Mouse (Mus musculus) MEL (cell line): ENCODE results near the gene Hadhb. TPM values are rescaled to one million over a fixed set of nuclear protein-coding genes. Genes with fewer than 3 reads are reported as not detected.

Experiments
- DNase-seq: peaks from one replicate; pipeline ENCODE4 v3.0.0; 2011; ENCODE audit warnings: low read depth, low spot score
- H3K27ac ChIP-seq: 2 replicates; pipeline ENCODE4 v1.5.1; 2012; ENCODE audit warnings: low read depth, mild to moderate bottlenecking, control low read depth, low read length, moderate library complexity; ENCODE audit not compliant: control insufficient read depth
- H3K27me3 ChIP-seq, 2 experiments: fragments of 150-350 bp in 1 of 2; sonication (generic) in 1 of 2; 2 replicates each; pipeline ENCODE4 v1.6.1; 2012; ENCODE audit warnings: low read length in 2 of 2, mild to moderate bottlenecking in 2 of 2, improper control_type of control experiment in 1 of 2, moderate library complexity in 1 of 2; ENCODE audit not compliant: insufficient read depth in 2 of 2, control insufficient read depth in 1 of 2
- H3K36me3 ChIP-seq, 2 experiments: 2 replicates each; pipeline ENCODE4 v1.6.1; 2012 to 2014; ENCODE audit warnings: low read length in 2 of 2, improper control_type of control experiment in 1 of 2, inconsistent platforms in 1 of 2, mild to moderate bottlenecking in 1 of 2; ENCODE audit not compliant: insufficient read depth in 2 of 2, control insufficient read depth in 1 of 2
- H3K4me1 ChIP-seq, 2 experiments: fragments of 150-350 bp in 1 of 2; sonication (generic) in 1 of 2; 2 replicates each; pipeline ENCODE4 v1.6.1; 2012; ENCODE audit warnings: low read length in 2 of 2, improper control_type of control experiment in 1 of 2, mild to moderate bottlenecking in 1 of 2; ENCODE audit not compliant: insufficient read depth in 2 of 2, control insufficient read depth in 1 of 2
- H3K4me3 ChIP-seq, 2 experiments: fragments of 150-350 bp in 1 of 2; sonication (generic) in 1 of 2; 2 replicates each; pipeline ENCODE4 v1.5.1; 2012; ENCODE audit warnings: low read depth in 2 of 2, low read length in 2 of 2, mild to moderate bottlenecking in 2 of 2, moderate library complexity in 2 of 2, control low read depth in 1 of 2, improper control_type of control experiment in 1 of 2; ENCODE audit not compliant: control insufficient read depth in 1 of 2, insufficient read depth in 1 of 2
- H3K79me2 ChIP-seq: 2 replicates; pipeline ENCODE4 v1.6.1; 2012; ENCODE audit warnings: mild to moderate bottlenecking, low read length, moderate library complexity; ENCODE audit not compliant: control insufficient read depth, poor library complexity, insufficient read depth
- H3K9ac ChIP-seq: 2 replicates; pipeline ENCODE4 v1.6.1; 2012; ENCODE audit warnings: low read depth, mild to moderate bottlenecking, control low read depth, low read length, moderate library complexity; ENCODE audit not compliant: control insufficient read depth, poor library complexity, severe bottlenecking
- H3K9me3 ChIP-seq: fragments of 150-350 bp; sonication (generic); replicated peaks from 2 replicates; pipeline ENCODE4 v1.6.1; 2012; ENCODE audit warnings: mild to moderate bottlenecking, low read length, improper control_type of control experiment, moderate library complexity; ENCODE audit not compliant: insufficient read depth
- CHD1 ChIP-seq: IDR thresholded peaks from 2 replicates; pipeline ENCODE4 v1.6.1; 2012; ENCODE audit warnings: low read depth, mild to moderate bottlenecking, inconsistent platforms, low read length, improper control_type of control experiment
- E2F4 ChIP-seq: IDR thresholded peaks from 2 replicates; pipeline ENCODE4 v1.6.1; 2011; ENCODE audit warnings: low read depth, low read length, improper control_type of control experiment, borderline replicate concordance
- ELF1 ChIP-seq: IDR thresholded peaks from 2 replicates; pipeline ENCODE4 v1.6.1; 2014; ENCODE audit warnings: low read depth, mild to moderate bottlenecking, inconsistent platforms, low read length, improper control_type of control experiment, moderate library complexity
- EP300 ChIP-seq, 2 experiments: IDR thresholded peaks; 2 replicates each; pipeline ENCODE4 v1.6.1; 2011; ENCODE audit warnings: improper control_type of control experiment in 2 of 2, low read length in 2 of 2, low read depth in 1 of 2, mild to moderate bottlenecking in 1 of 2
- GABPA ChIP-seq: IDR thresholded peaks from 2 replicates; pipeline ENCODE4 v1.6.1; 2012; ENCODE audit warnings: low read depth, mild to moderate bottlenecking, inconsistent platforms, low read length, improper control_type of control experiment, moderate library complexity
- GATA1 ChIP-seq: IDR thresholded peaks from 2 replicates; pipeline ENCODE4 v1.6.1; 2011; ENCODE audit warnings: low read depth, low read length, improper control_type of control experiment
- JUND ChIP-seq: IDR thresholded peaks from 2 replicates; pipeline ENCODE4 v1.6.1; 2011; ENCODE audit warnings: low read depth, mild to moderate bottlenecking, improper control_type of control experiment, low read length
- KAT2A ChIP-seq: conservative IDR thresholded peaks from 2 replicates; pipeline ENCODE4 v1.6.1; 2012; ENCODE audit warnings: low read depth, low read length, improper control_type of control experiment, inconsistent platforms
- MAX ChIP-seq: IDR thresholded peaks from 2 replicates; pipeline ENCODE4 v1.6.1; 2011; ENCODE audit warnings: low read length, improper control_type of control experiment
- MAZ ChIP-seq: IDR thresholded peaks from 2 replicates; pipeline ENCODE4 v1.6.1; 2012; ENCODE audit warnings: low read depth, mild to moderate bottlenecking, inconsistent platforms, low read length, improper control_type of control experiment
- MEF2A ChIP-seq: IDR thresholded peaks from 2 replicates; pipeline ENCODE4 v1.6.1; 2014; ENCODE audit warnings: low read depth, mild to moderate bottlenecking, inconsistent platforms, low read length, improper control_type of control experiment; ENCODE audit not compliant: poor library complexity, insufficient replicate concordance, severe bottlenecking; ENCODE audit errors: extremely low read depth
- MXI1 ChIP-seq: IDR thresholded peaks from 2 replicates; pipeline ENCODE4 v1.6.1; 2011; ENCODE audit warnings: mild to moderate bottlenecking, low read depth, low read length, improper control_type of control experiment
- MYB ChIP-seq: IDR thresholded peaks from 2 replicates; pipeline ENCODE4 v1.6.1; 2011; ENCODE audit warnings: mild to moderate bottlenecking, low read depth, low read length, improper control_type of control experiment
- POLR2A ChIP-seq, 2 experiments: IDR thresholded peaks; 2 replicates each; pipeline ENCODE4 v1.6.1; 2011 to 2012; ENCODE audit warnings: low read length in 2 of 2, mild to moderate bottlenecking in 2 of 2, control low read depth in 1 of 2, improper control_type of control experiment in 1 of 2, low read depth in 1 of 2, moderate library complexity in 1 of 2; ENCODE audit not compliant: control insufficient read depth in 1 of 2, insufficient read depth in 1 of 2, poor library complexity in 1 of 2
- RAD21 ChIP-seq: IDR thresholded peaks from 2 replicates; pipeline ENCODE4 v1.6.1; 2011; ENCODE audit warnings: mild to moderate bottlenecking, low read depth, low read length, improper control_type of control experiment
- RCOR1 ChIP-seq: IDR thresholded peaks from 2 replicates; pipeline ENCODE4 v1.6.1; 2012; ENCODE audit warnings: low read depth, mild to moderate bottlenecking, inconsistent platforms, low read length, improper control_type of control experiment
- SMC3 ChIP-seq: IDR thresholded peaks from 2 replicates; pipeline ENCODE4 v1.6.1; 2011; ENCODE audit warnings: low read depth, low read length, improper control_type of control experiment
- TAL1 ChIP-seq: IDR thresholded peaks from 2 replicates; pipeline ENCODE4 v1.6.1; 2012; ENCODE audit warnings: mild to moderate bottlenecking, inconsistent platforms, low read length, moderate library complexity, mixed read lengths
- TBP ChIP-seq: IDR thresholded peaks from 2 replicates; pipeline ENCODE4 v1.8.0; 2011; ENCODE audit warnings: low read depth, low read length, improper control_type of control experiment
- TCF12 ChIP-seq: IDR thresholded peaks from 2 replicates; pipeline ENCODE4 v1.6.1; 2014; ENCODE audit warnings: low read depth, mild to moderate bottlenecking, inconsistent platforms, low read length, improper control_type of control experiment, moderate library complexity
- UBTF ChIP-seq: IDR thresholded peaks from 2 replicates; pipeline ENCODE4 v1.6.1; 2012; ENCODE audit warnings: low read depth, mild to moderate bottlenecking, inconsistent platforms, low read length, improper control_type of control experiment, moderate library complexity, borderline replicate concordance; ENCODE audit not compliant: insufficient read depth
- USF2 ChIP-seq, 2 experiments: IDR thresholded peaks; 2 replicates each; pipeline ENCODE4 v1.6.1; 2011 to 2012; ENCODE audit warnings: improper control_type of control experiment in 2 of 2, low read length in 2 of 2, borderline replicate concordance in 1 of 2, inconsistent platforms in 1 of 2, low read depth in 1 of 2, mild to moderate bottlenecking in 1 of 2; ENCODE audit not compliant: insufficient read depth in 1 of 2
- ZC3H11A ChIP-seq: IDR thresholded peaks from 2 replicates; pipeline ENCODE4 v1.6.1; 2012; ENCODE audit warnings: low read depth, mild to moderate bottlenecking, inconsistent platforms, low read length, improper control_type of control experiment
- ZMIZ1 ChIP-seq: IDR thresholded peaks from 2 replicates; pipeline ENCODE4 v1.6.1; 2012; ENCODE audit warnings: low read depth, mild to moderate bottlenecking, inconsistent platforms, low read length, improper control_type of control experiment, moderate library complexity
- polyA plus RNA-seq, 2 experiments: library from polyadenylated mRNA; stranded (reverse) in 1 of 2; unstranded in 1 of 2; fragments of >175 nt in 1 of 2; fragments of >200 nt in 1 of 2; gene quantifications; 2 replicates each; pipeline versions ENCODE4 v1.2.1 to v1.2.4; 2012; ENCODE audit warnings: low replicate concordance in 2 of 2, low read depth in 1 of 2; ENCODE audit not compliant: insufficient read length in 2 of 2, insufficient read depth in 1 of 2, missing spikeins in 1 of 2
- total RNA-seq: library from RNA; depleted of rRNA; stranded (reverse); fragments of 300-350 nt; gene quantifications from 2 replicates; pipeline ENCODE4 v1.2.3, GENCODE M21; 2012

Gene Hadhb
- total and polyA plus RNA-seq, 3 experiments, result 33.0 to 162 (median 161) TPM

DNA sequence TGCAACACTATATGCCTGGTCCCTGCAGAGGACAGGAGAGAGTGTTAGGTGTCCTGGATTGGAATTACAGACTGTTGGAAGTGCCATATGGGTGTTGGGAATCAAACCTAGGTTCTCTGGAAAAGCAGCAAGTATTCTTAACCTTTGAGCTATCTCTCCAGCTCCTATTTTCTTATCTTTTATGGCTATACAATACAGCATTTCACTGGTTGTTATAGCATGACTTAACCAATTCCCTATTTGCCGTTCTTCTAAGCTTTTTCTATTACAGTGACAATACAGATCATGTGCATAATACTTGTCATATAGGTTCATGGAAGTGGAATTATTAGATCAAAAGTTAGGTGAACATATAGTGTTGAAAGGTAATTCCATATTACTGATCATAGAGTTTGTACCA is 6.8 kb downstream of the Hadhb start:
- peaks cover 4 to 18% of the 10 kb centered on the region in 2 experiments for H3K36me3 ChIP-seq
- H3K27ac ChIP-seq, result no peak overlapping the region
- DNase-seq, result no peak
- peaks cover 4 to 8% of the 10 kb centered on the region in 2 experiments for H3K4me1 ChIP-seq
- TF ChIP-seq MXI1 (no peak), ZC3H11A (no peak), CHD1 (no peak), SMC3 (no peak), JUND (no peak), TBP (no peak), RAD21 (no peak), KAT2A (no peak), EP300 (IDR thresholded peaks at IDR 0.05; ENCODE audit: low read depth in 1 of 2, low read length in 2 of 2) (no peak)
- H3K4me3 ChIP-seq, result no peak overlapping the region
- no peaks in the 10 kb centered on the region for H3K27me3 ChIP-seq
- peaks cover 38% of the 10 kb centered on the region for H3K79me2 ChIP-seq
- no peak overlapping the region for H3K9ac ChIP-seq
- H3K9me3 ChIP-seq, result no peaks in the 10 kb centered on the region

DNA sequence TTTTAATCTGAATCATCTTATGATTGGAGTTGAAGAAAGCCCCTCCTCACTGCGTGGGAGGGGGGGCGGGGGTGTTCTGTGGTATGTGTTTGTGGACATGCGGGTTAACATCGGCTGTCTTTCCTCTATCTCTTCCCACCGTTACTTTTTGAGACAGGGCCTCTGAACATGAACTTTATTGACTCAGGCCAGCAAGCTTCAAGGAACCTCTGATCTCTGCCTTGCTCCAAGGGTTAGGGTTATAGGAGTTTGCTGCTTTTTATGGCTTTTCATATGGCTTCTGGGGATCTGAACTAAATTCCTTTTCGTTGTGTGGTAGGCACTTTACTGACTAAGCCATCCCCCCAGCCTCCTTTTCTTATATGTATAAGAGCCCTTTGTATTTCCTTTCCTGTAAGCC is 7.3 kb downstream of the Hadhb start:
- H3K9ac ChIP-seq, result no peak overlapping the region
- no peak for DNase-seq
- no peaks in the 10 kb centered on the region for H3K9me3 ChIP-seq
- no peak overlapping the region for H3K27ac ChIP-seq
- no peaks in the 10 kb centered on the region for H3K27me3 ChIP-seq
- H3K79me2 ChIP-seq, result peaks cover 34% of the 10 kb centered on the region
- peaks cover 7 to 13% of the 10 kb centered on the region in 2 experiments for H3K36me3 ChIP-seq
- H3K4me1 ChIP-seq, result peaks cover 3 to 8% of the 10 kb centered on the region in 2 experiments
- TF ChIP-seq RAD21 (no peak), TCF12 (no peak), ZMIZ1 (no peak), TAL1 (no peak), GATA1 (no peak), MYB (no peak), E2F4 (no peak)
- H3K4me3 ChIP-seq, result no peak overlapping the region

DNA sequence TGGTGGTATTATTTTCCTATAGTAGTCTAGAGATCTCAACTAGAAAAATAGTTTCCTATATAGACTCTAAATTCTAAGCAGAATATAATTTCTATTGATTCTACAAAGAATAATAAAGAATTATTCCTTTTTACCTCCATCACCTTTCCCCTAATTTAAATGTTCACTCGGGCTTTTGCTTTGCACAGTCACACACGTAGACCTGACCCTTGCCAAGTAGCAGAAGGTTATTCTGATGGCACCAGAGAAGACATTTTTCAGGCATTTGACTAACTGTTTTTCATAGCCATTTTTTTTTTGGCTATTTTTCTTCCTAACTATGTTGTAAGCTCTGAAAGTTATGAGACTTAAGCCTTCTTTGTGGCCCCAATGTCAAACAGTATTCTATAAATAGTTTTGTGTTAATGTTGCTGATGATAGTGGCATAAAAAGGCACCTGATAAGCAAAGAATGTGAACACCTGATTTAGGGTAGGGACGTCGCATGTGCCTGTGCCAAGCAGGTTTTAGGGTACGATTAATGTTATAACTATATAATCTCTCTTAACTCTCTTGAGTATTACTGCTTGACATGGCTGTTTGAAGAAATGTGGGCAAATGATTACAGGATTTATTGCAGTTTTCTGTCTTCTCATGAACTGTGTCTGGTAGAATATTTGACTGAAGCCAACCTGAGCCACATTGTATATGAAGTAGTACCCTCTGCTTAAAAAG is 10.3 kb downstream of the Hadhb start:
- no peak for DNase-seq
- Histone ChIP-seq H3K79me2 (peaks cover 12% of the 10 kb centered on the region), H3K9me3 (no peaks in the 10 kb centered on the region), H3K36me3 (peaks cover 3 to 26% of the 10 kb centered on the region in 2 experiments), H3K4me3 (no peak overlapping the region), H3K27ac (no peak overlapping the region), H3K27me3 (no peaks in the 10 kb centered on the region), H3K4me1 (0 out of 4 replicates have a peak, but pooled peaks cover 0 to 2% of the 10 kb centered on the region in 2 experiments), H3K9ac (no peak overlapping the region)
- no peak for TF ChIP-seq POLR2A (IDR thresholded peaks at IDR 0.05; ENCODE audit: control insufficient read depth in 1 of 2, insufficient read depth in 1 of 2, low read depth in 1 of 2, low read length in 2 of 2, poor library complexity in 1 of 2)
- TF ChIP-seq CHD1, result no peak
- no peak for TF ChIP-seq MYB
- no peak for TF ChIP-seq TCF12
- TF ChIP-seq ELF1, result no peak
- TF ChIP-seq USF2 (IDR thresholded peaks at IDR 0.05; ENCODE audit: borderline replicate concordance in 1 of 2, insufficient read depth in 1 of 2, low read depth in 1 of 2, low read length in 2 of 2), result no peak
- no peak for TF ChIP-seq MAX
- TF ChIP-seq GABPA, result no peak
- TF ChIP-seq MEF2A, result no peak
- no peak for TF ChIP-seq UBTF
- no peak for TF ChIP-seq MAZ
- TF ChIP-seq RCOR1, result no peak
